Mouse (Mus musculus) intestine, postnatal 0 days (tissue): ENCODE results near the gene Brinp2. TPM values are rescaled to one million over a fixed set of nuclear protein-coding genes. Genes with fewer than 3 reads are reported as not detected.

Experiments
- ATAC-seq: fragments of 200-750 bp; cut with Nextera tagmentation; 2 replicates; pipeline ENCODE4 v1.8.0; 2017; ENCODE audit warnings: mild to moderate bottlenecking, moderate TSS enrichment, moderate library complexity
- H3K27ac ChIP-seq: fragments of 300-500 bp; sonication (generic); 2 replicates; pipeline ENCODE4 v1.5.1; 2014; ENCODE audit warnings: mild to moderate bottlenecking, low read depth, low read length, moderate library complexity
- H3K27me3 ChIP-seq: fragments of 300-500 bp; sonication (generic); replicated peaks from 2 replicates; pipeline ENCODE4 v1.6.1; 2014; ENCODE audit warnings: low read length, mixed read lengths; ENCODE audit not compliant: control insufficient read depth, insufficient read depth
- H3K36me3 ChIP-seq: fragments of 300-500 bp; sonication (generic); 2 replicates; pipeline ENCODE4 v1.6.1; 2014; ENCODE audit warnings: mild to moderate bottlenecking, moderate library complexity; ENCODE audit not compliant: control insufficient read depth, insufficient read depth
- H3K4me1 ChIP-seq: fragments of 300-500 bp; sonication (generic); replicated peaks from 2 replicates; pipeline ENCODE4 v1.6.1; 2014; ENCODE audit warnings: antibody characterized with exemption, low read length, mixed read lengths; ENCODE audit not compliant: control insufficient read depth, insufficient read depth
- H3K4me2 ChIP-seq: fragments of 300-500 bp; sonication (generic); replicated peaks from 2 replicates; pipeline ENCODE4 v1.6.1; 2014; ENCODE audit warnings: low read depth, mild to moderate bottlenecking, moderate library complexity
- H3K4me3 ChIP-seq: fragments of 300-500 bp; sonication (generic); 2 replicates; pipeline ENCODE4 v1.5.1; 2014; ENCODE audit warnings: low read depth, low read length
- H3K9ac ChIP-seq: fragments of 300-500 bp; sonication (generic); 2 replicates; pipeline ENCODE4 v1.6.1; 2014; ENCODE audit warnings: mild to moderate bottlenecking, low read depth, low read length
- H3K9me3 ChIP-seq: fragments of 300-500 bp; sonication (generic); 2 replicates; pipeline ENCODE4 v1.6.1; 2016; ENCODE audit warnings: mixed run types; ENCODE audit not compliant: control insufficient read depth
- CTCF ChIP-seq: sonication (generic); IDR thresholded peaks from 2 replicates; pipeline ENCODE4 v1.5.1; 2016; ENCODE audit warnings: low read depth, mild to moderate bottlenecking, control low read depth, antibody characterized with exemption, moderate library complexity
- WGBS: fragments of 180-500 bp; shearing (Covaris S2); extraction: QIAGEN DNeasy Blood & Tissue Kit; methylation state at CpG from one replicate; pipeline ENCODE4 v1.1.7; 2014; 5-methylcytosine and 5-hydroxymethylcytosine counted together
- polyA plus RNA-seq: library from polyadenylated mRNA; unstranded; fragments of >200 nt; fragmentation: Nextera tagmentation; extraction: Ambion mirVana; gene quantifications from 2 replicates; pipeline ENCODE4 v1.2.1, GENCODE M21; 2015

Brinp2 gene
- 0.26 and 0.34 TPM in 2 replicates for polyA plus RNA-seq

DNA sequence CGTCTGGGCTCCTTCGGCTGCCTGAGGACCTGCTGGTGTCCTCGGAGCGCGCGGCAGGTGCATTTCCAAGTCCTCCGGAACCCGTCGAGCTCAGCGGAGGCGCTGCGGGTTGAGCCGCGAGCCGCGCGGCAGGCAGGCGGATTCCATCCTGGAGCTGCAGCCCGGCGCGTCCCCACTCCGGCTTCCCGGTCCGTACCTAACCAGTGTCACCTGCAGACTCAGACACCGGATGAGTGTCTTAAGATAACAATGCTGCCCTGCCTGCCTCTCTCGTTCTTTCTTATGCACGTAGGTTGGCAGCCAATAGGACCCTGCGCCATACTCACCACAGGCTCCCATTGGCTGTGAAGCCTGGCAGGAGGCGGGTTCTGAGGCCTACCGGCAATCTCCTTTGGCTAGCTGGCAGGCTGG is at the start of gene Brinp2:
Gene Brinp2 (minus strand): TSS at position 276 of the 411 bp plus-strand sequence.
- Histone ChIP-seq H3K9ac (no peak within 1 kb of the TSS), H3K4me3 (peak within 1 kb of the TSS; percentile 36), H3K27ac (no peak within 1 kb of the TSS), H3K9me3 (no peaks in the 10 kb centered on the region), H3K36me3 (no peaks in the 10 kb centered on the region), H3K4me2 (peak within 1 kb of the TSS; percentile 61), H3K4me1 (no peaks in the 10 kb centered on the region; the same call in 1 of the 2 replicates), H3K27me3 (peaks cover 21% of the 10 kb centered on the region)
- peak; percentile 88 for ATAC-seq
- TF ChIP-seq CTCF = no peak
- WGBS = under 1% methylated on average over 30 of the region's 30 CpGs

GRCm38 (mm10) chr1:158400898-158401297 is 44.8 kb upstream of the Brinp2 start:
- no peak for ATAC-seq
- 56% methylated on average over 2 of the region's 2 CpGs for WGBS
- H3K27me3 ChIP-seq = no peaks in the 10 kb centered on the region
- TF ChIP-seq CTCF = no peak
- no peak overlapping the region for H3K27ac ChIP-seq
- no peak overlapping the region for H3K4me3 ChIP-seq
- H3K36me3 ChIP-seq = no peaks in the 10 kb centered on the region
- H3K4me2 ChIP-seq = no peak overlapping the region
- no peak overlapping the region for H3K9ac ChIP-seq
- H3K9me3 ChIP-seq = no peaks in the 10 kb centered on the region
- no peaks in the 10 kb centered on the region for H3K4me1 ChIP-seq

- H3K4me2 ChIP-seq = no peak overlapping the region
- H3K4me3 ChIP-seq = no peak overlapping the region
- H3K27me3 ChIP-seq = no peaks in the 10 kb centered on the region
- ATAC-seq = no peak
- no peaks in the 10 kb centered on the region for H3K4me1 ChIP-seq
- no peak overlapping the region for H3K27ac ChIP-seq
- no peak for TF ChIP-seq CTCF
- 82% methylated on average over 2 of the region's 2 CpGs for WGBS
- no peaks in the 10 kb centered on the region for H3K36me3 ChIP-seq
- no peak overlapping the region for H3K9ac ChIP-seq
- H3K9me3 ChIP-seq = no peaks in the 10 kb centered on the region
Observed at GRCm38 (mm10) chr1:158397058-158397457, 40.9 kb upstream of the Brinp2 start.

- TF ChIP-seq CTCF = no peak
- H3K27ac ChIP-seq = no peak overlapping the region
- no peaks in the 10 kb centered on the region for H3K9me3 ChIP-seq
- ATAC-seq = no peak
- H3K4me2 ChIP-seq = no peak overlapping the region
- H3K27me3 ChIP-seq = no peaks in the 10 kb centered on the region
- no peak overlapping the region for H3K9ac ChIP-seq
- no peaks in the 10 kb centered on the region for H3K36me3 ChIP-seq
- H3K4me3 ChIP-seq = no peak overlapping the region
- 73% methylated on average over 4 of the region's 4 CpGs for WGBS
- no peaks in the 10 kb centered on the region for H3K4me1 ChIP-seq
Observed at GRCm38 (mm10) chr1:158390693-158391092, 34.6 kb upstream of the Brinp2 start.

DNA sequence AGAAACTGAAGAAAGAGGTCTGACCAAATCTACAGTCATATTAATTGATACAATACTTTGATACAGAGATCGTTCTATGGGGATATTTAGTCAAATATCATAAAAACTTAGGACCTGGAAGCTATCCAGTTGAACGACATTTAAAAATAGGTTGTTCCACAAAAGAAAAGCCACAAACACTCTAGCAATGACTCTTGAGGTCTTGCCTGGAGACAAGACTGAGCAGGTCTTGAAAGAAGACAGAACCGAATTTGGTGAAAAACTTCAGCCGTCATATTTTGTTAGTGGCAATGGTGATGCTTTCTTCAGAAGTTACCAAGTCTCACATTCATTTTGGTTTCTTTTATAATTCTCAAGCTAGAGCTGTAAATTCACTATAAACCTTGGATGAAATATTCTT is 32.9 kb upstream of the Brinp2 start:
- Histone ChIP-seq H3K4me3 (no peak overlapping the region), H3K9ac (no peak overlapping the region), H3K27ac (no peak overlapping the region), H3K36me3 (no peaks in the 10 kb centered on the region), H3K9me3 (no peaks in the 10 kb centered on the region), H3K27me3 (no peaks in the 10 kb centered on the region), H3K4me1 (no peaks in the 10 kb centered on the region), H3K4me2 (no peak overlapping the region)
- 92% methylated on average over 4 of the region's 4 CpGs for WGBS
- no peak for ATAC-seq
- TF ChIP-seq CTCF = no peak

GRCm38 (mm10) chr1:158386781-158387180 is 30.7 kb upstream of the Brinp2 start:
- H3K9me3 ChIP-seq = no peaks in the 10 kb centered on the region
- no peak overlapping the region for H3K9ac ChIP-seq
- no peaks in the 10 kb centered on the region for H3K4me1 ChIP-seq
- H3K36me3 ChIP-seq = no peaks in the 10 kb centered on the region
- ATAC-seq = no peak
- no peaks in the 10 kb centered on the region for H3K27me3 ChIP-seq
- TF ChIP-seq CTCF = no peak
- WGBS = 34% methylated on average over 3 of the region's 3 CpGs
- H3K4me2 ChIP-seq = no peak overlapping the region
- no peak overlapping the region for H3K4me3 ChIP-seq
- no peak overlapping the region for H3K27ac ChIP-seq

DNA sequence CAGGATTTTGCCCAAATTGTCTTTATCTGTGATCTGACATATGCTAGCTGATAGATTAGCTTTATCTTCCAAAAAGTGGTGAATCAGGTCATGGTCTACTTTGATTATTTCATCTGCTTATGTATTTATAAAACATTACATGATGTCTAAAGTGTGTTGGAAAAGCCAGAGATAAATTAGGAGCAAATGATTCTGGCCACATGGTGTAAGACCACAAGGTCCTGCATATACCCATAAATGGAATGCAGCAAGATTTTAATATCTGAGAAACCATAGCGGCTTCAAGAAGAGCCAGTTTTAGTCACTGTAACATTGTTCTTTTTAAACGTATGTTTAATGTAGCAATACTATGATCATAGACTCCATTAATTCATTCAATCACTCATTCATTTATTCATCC is 29.2 kb upstream of the Brinp2 start:
- no peak for TF ChIP-seq CTCF
- no peaks in the 10 kb centered on the region for H3K36me3 ChIP-seq
- WGBS = 89% methylated on average over 2 of the region's 2 CpGs
- H3K4me1 ChIP-seq = no peaks in the 10 kb centered on the region
- H3K9ac ChIP-seq = no peak overlapping the region
- no peaks in the 10 kb centered on the region for H3K27me3 ChIP-seq
- no peak overlapping the region for H3K4me2 ChIP-seq
- H3K9me3 ChIP-seq = no peaks in the 10 kb centered on the region
- no peak overlapping the region for H3K27ac ChIP-seq
- no peak overlapping the region for H3K4me3 ChIP-seq
- ATAC-seq = no peak
